Mouse (Mus musculus): ENCODE results near the gene Farp1. TPM values are rescaled to one million over a fixed set of nuclear protein-coding genes. Genes with fewer than 3 reads are reported as not detected.

Farp1 gene
- polyA plus RNA-seq, 1 experiment from 2014 or later: 25.0 TPM

GRCm38 (mm10) chr14:121255469-121255868 is 220.5 kb downstream of the Farp1 start:
- no peak overlapping the region for H3K9ac ChIP-seq
- H3K4me2 ChIP-seq: no peak overlapping the region
- ATAC-seq (ENCODE audit: borderline replicate concordance, extremely low read depth, low FRiP score, low TSS enrichment): no peak
- no peaks in the 10 kb centered on the region for H3K4me1 ChIP-seq
- WGBS: 87% methylated on average over 13 of the region's 13 CpGs
- no peak overlapping the region for H3K4me3 ChIP-seq
- no peaks in the 10 kb centered on the region for H3K27me3 ChIP-seq
- no peak overlapping the region for H3K27ac ChIP-seq
- H3K36me3 ChIP-seq: peaks cover 27% of the 10 kb centered on the region
- H3K9me3 ChIP-seq: no peaks in the 10 kb centered on the region

- Histone ChIP-seq H3K36me3 (peaks cover 23% of the 10 kb centered on the region), H3K4me3 (no peak overlapping the region), H3K4me1 (peaks cover 2% of the 10 kb centered on the region; the same call in 1 of the 2 replicates), H3K9me3 (no peaks in the 10 kb centered on the region), H3K27me3 (no peaks in the 10 kb centered on the region), H3K4me2 (no peak overlapping the region), H3K27ac (no peak overlapping the region), H3K9ac (no peak overlapping the region)
- 83% methylated on average over 7 of the region's 7 CpGs for WGBS
- no peak for ATAC-seq (ENCODE audit: borderline replicate concordance, extremely low read depth, low FRiP score, low TSS enrichment)
Observed at GRCm38 (mm10) chr14:121256896-121257295, 221.9 kb downstream of the Farp1 start.

GRCm38 (mm10) chr14:121259332-121259731 is 224.3 kb downstream of the Farp1 start:
- peaks cover 20% of the 10 kb centered on the region for H3K4me1 ChIP-seq

GRCm38 (mm10) chr14:121259789-121260188 is 224.8 kb downstream of the Farp1 start:
- WGBS: 57% methylated on average over 7 of the region's 7 CpGs
- no peak for ATAC-seq (ENCODE audit: borderline replicate concordance, extremely low read depth, low FRiP score, low TSS enrichment)
- Histone ChIP-seq H3K9me3 (no peaks in the 10 kb centered on the region), H3K9ac (no peak overlapping the region), H3K4me2 (no peak overlapping the region), H3K27me3 (no peaks in the 10 kb centered on the region), H3K4me1 (peaks cover 23% of the 10 kb centered on the region), H3K4me3 (no peak overlapping the region), H3K27ac (no peak overlapping the region), H3K36me3 (peaks cover 26% of the 10 kb centered on the region)

More at GRCm38 (mm10) chr14:121259332-121259731, 224.3 kb downstream of the Farp1 start:
- 75% methylated on average over 11 of the region's 11 CpGs for WGBS
- Histone ChIP-seq H3K36me3 (peaks cover 26% of the 10 kb centered on the region), H3K27me3 (no peaks in the 10 kb centered on the region), H3K27ac (no peak overlapping the region), H3K9ac (no peak overlapping the region), H3K4me2 (no peak overlapping the region), H3K4me3 (no peak overlapping the region), H3K9me3 (no peaks in the 10 kb centered on the region)
- ATAC-seq (ENCODE audit: borderline replicate concordance, extremely low read depth, low FRiP score, low TSS enrichment): no peak

GRCm38 (mm10) chr14:121261229-121261879 is 226.4 kb downstream of the Farp1 start:
- H3K4me3 ChIP-seq: no peak overlapping the region
- peaks cover 23% of the 10 kb centered on the region for H3K4me1 ChIP-seq
- no peaks in the 10 kb centered on the region for H3K9me3 ChIP-seq
- WGBS: 69% methylated on average over 5 of the region's 5 CpGs
- no peak overlapping the region for H3K4me2 ChIP-seq
- no peak overlapping the region for H3K9ac ChIP-seq
- no peaks in the 10 kb centered on the region for H3K27me3 ChIP-seq
- no peak overlapping the region for H3K27ac ChIP-seq
- H3K36me3 ChIP-seq: peaks cover 28% of the 10 kb centered on the region
- no peak for ATAC-seq (ENCODE audit: borderline replicate concordance, extremely low read depth, low FRiP score, low TSS enrichment)

- peaks cover 26% of the 10 kb centered on the region for H3K36me3 ChIP-seq
- no peak overlapping the region for H3K27ac ChIP-seq
- 48% methylated on average over 4 of the region's 4 CpGs for WGBS
- no peak overlapping the region for H3K9ac ChIP-seq
- H3K27me3 ChIP-seq: no peaks in the 10 kb centered on the region
- no peak overlapping the region for H3K4me3 ChIP-seq
- no peaks in the 10 kb centered on the region for H3K9me3 ChIP-seq
- peaks cover 23% of the 10 kb centered on the region for H3K4me1 ChIP-seq
- no peak for ATAC-seq (ENCODE audit: borderline replicate concordance, extremely low read depth, low FRiP score, low TSS enrichment)
- no peak overlapping the region for H3K4me2 ChIP-seq
Observed at GRCm38 (mm10) chr14:121262606-121263005, 227.6 kb downstream of the Farp1 start.

- Histone ChIP-seq H3K4me3 (no peak overlapping the region), H3K4me2 (no peak overlapping the region), H3K36me3 (peaks cover 23% of the 10 kb centered on the region), H3K27me3 (no peaks in the 10 kb centered on the region), H3K27ac (no peak overlapping the region), H3K9me3 (no peaks in the 10 kb centered on the region), H3K9ac (no peak overlapping the region), H3K4me1 (peaks cover 23% of the 10 kb centered on the region)
- ATAC-seq (ENCODE audit: borderline replicate concordance, extremely low read depth, low FRiP score, low TSS enrichment): no peak
- 50% methylated on average over 2 of the region's 2 CpGs for WGBS
Observed at GRCm38 (mm10) chr14:121263912-121264311, 228.9 kb downstream of the Farp1 start.

GRCm38 (mm10) chr14:121264453-121264852 is 229.5 kb downstream of the Farp1 start:
- H3K4me1 ChIP-seq: peaks cover 23% of the 10 kb centered on the region
- 56% methylated on average over 6 of the region's 6 CpGs for WGBS

GRCm38 (mm10) chr14:121267801-121268200 is 232.8 kb downstream of the Farp1 start:
- ATAC-seq (ENCODE audit: borderline replicate concordance, extremely low read depth, low FRiP score, low TSS enrichment): no peak

More at GRCm38 (mm10) chr14:121264453-121264852, 229.5 kb downstream of the Farp1 start:
- no peak overlapping the region for H3K4me2 ChIP-seq
- no peaks in the 10 kb centered on the region for H3K27me3 ChIP-seq
- no peak overlapping the region for H3K4me3 ChIP-seq
- H3K9ac ChIP-seq: no peak overlapping the region
- H3K9me3 ChIP-seq: no peaks in the 10 kb centered on the region
- peaks cover 23% of the 10 kb centered on the region for H3K36me3 ChIP-seq
- no peak for ATAC-seq (ENCODE audit: borderline replicate concordance, extremely low read depth, low FRiP score, low TSS enrichment)
- no peak overlapping the region for H3K27ac ChIP-seq

GRCm38 (mm10) chr14:121270490-121270889 is 235.5 kb downstream of the Farp1 start:
- no peaks in the 10 kb centered on the region for H3K4me1 ChIP-seq
- no peak overlapping the region for H3K4me3 ChIP-seq
- H3K36me3 ChIP-seq: peaks cover 51% of the 10 kb centered on the region
- no peaks in the 10 kb centered on the region for H3K9me3 ChIP-seq
- no peak for ATAC-seq (ENCODE audit: borderline replicate concordance, extremely low read depth, low FRiP score, low TSS enrichment)
- no peaks in the 10 kb centered on the region for H3K27me3 ChIP-seq
- 66% methylated on average over 6 of the region's 6 CpGs for WGBS
- H3K9ac ChIP-seq: no peak overlapping the region
- H3K27ac ChIP-seq: no peak overlapping the region
- H3K4me2 ChIP-seq: no peak overlapping the region

More at GRCm38 (mm10) chr14:121267801-121268200, 232.8 kb downstream of the Farp1 start:
- Histone ChIP-seq H3K4me3 (no peak overlapping the region), H3K4me1 (peaks cover 14% of the 10 kb centered on the region), H3K9ac (no peak overlapping the region), H3K27ac (no peak overlapping the region), H3K36me3 (peaks cover 43% of the 10 kb centered on the region), H3K4me2 (no peak overlapping the region), H3K9me3 (no peaks in the 10 kb centered on the region), H3K27me3 (no peaks in the 10 kb centered on the region)
- WGBS: 87% methylated on average over 8 of the region's 8 CpGs

- no peak for ATAC-seq (ENCODE audit: borderline replicate concordance, extremely low read depth, low FRiP score, low TSS enrichment)
- Histone ChIP-seq H3K36me3 (peaks cover 58% of the 10 kb centered on the region), H3K9me3 (no peaks in the 10 kb centered on the region), H3K9ac (no peak overlapping the region), H3K4me1 (no peaks in the 10 kb centered on the region), H3K4me3 (no peak overlapping the region), H3K27me3 (no peaks in the 10 kb centered on the region), H3K27ac (no peak overlapping the region), H3K4me2 (no peak overlapping the region)
- 67% methylated on average over 12 of the region's 12 CpGs for WGBS
Observed at GRCm38 (mm10) chr14:121274985-121275384, 240.0 kb downstream of the Farp1 start.

GRCm38 (mm10) chr14:121276016-121276415 is 241.0 kb downstream of the Farp1 start:
- Histone ChIP-seq H3K9me3 (no peaks in the 10 kb centered on the region), H3K36me3 (peaks cover 67% of the 10 kb centered on the region), H3K4me2 (no peak overlapping the region), H3K27ac (no peak overlapping the region), H3K4me3 (no peak overlapping the region), H3K27me3 (no peaks in the 10 kb centered on the region), H3K9ac (no peak overlapping the region), H3K4me1 (no peaks in the 10 kb centered on the region)
- 67% methylated on average over 10 of the region's 10 CpGs for WGBS
- no peak for ATAC-seq (ENCODE audit: borderline replicate concordance, extremely low read depth, low FRiP score, low TSS enrichment)

All from lung, embryonic 15.5 days (tissue).